Mouse (Mus musculus) retina, postnatal 1 day (tissue): ENCODE results near the gene Gnai2.

ENCODE experiments used
- DNase-seq: peaks from one replicate; pipeline ENCODE4 v3.0.0-alpha.2; 2012

The Gnai2 gene

GRCm38 (mm10) chr9:107657144-107657543 is 22.0 kb upstream of the Gnai2 start:
- peak; percentile 68 for DNase-seq

GRCm38 (mm10) chr9:107654585-107654984 is 19.4 kb upstream of the Gnai2 start:
- no peak for DNase-seq

- DNase-seq, result no peak
These were observed 18.3 kb upstream of the Gnai2 start for GRCm38 (mm10) chr9:107653474-107653873.

- DNase-seq, result peak; percentile 89
These were observed 15.7 kb upstream of the Gnai2 start for GRCm38 (mm10) chr9:107650708-107651481.

- DNase-seq, result no peak
These were observed 15.1 kb upstream of the Gnai2 start for GRCm38 (mm10) chr9:107650225-107650624.

GRCm38 (mm10) chr9:107648767-107649166 is 13.6 kb upstream of the Gnai2 start:
- DNase-seq, result no peak

GRCm38 (mm10) chr9:107646975-107647374 is 11.8 kb upstream of the Gnai2 start:
- no peak for DNase-seq

GRCm38 (mm10) chr9:107645577-107645976 is 10.4 kb upstream of the Gnai2 start:
- DNase-seq, result peak; percentile 90

GRCm38 (mm10) chr9:107645153-107645510 is 10.0 kb upstream of the Gnai2 start:
- no peak for DNase-seq

- peak; percentile 93 for DNase-seq
These were observed 9.5 kb upstream of the Gnai2 start for GRCm38 (mm10) chr9:107644495-107645152.

GRCm38 (mm10) chr9:107643544-107644214 is 8.5 kb upstream of the Gnai2 start:
- no peak for DNase-seq

- no peak for DNase-seq
These were observed 6.5 kb upstream of the Gnai2 start for GRCm38 (mm10) chr9:107641666-107642065.

GRCm38 (mm10) chr9:107640257-107640772 is 5.1 kb upstream of the Gnai2 start:
- DNase-seq, result no peak

- DNase-seq, result peak; percentile 82
These were observed 1.9 kb upstream of the Gnai2 start for GRCm38 (mm10) chr9:107637070-107637469.

GRCm38 (mm10) chr9:107634406-107635278 is 525 bp downstream of the Gnai2 start:
- no peak for DNase-seq

- no peak for DNase-seq
These were observed 1.3 kb downstream of the Gnai2 start for GRCm38 (mm10) chr9:107633661-107634405.

- peak; percentile 79 for DNase-seq
These were observed 2.0 kb downstream of the Gnai2 start for GRCm38 (mm10) chr9:107633091-107633660.

- peak; percentile 58 for DNase-seq
These were observed 2.7 kb downstream of the Gnai2 start for GRCm38 (mm10) chr9:107632478-107632877.

GRCm38 (mm10) chr9:107631861-107632260 is 3.3 kb downstream of the Gnai2 start:
- DNase-seq, result no peak

GRCm38 (mm10) chr9:107631311-107631826 is 3.8 kb downstream of the Gnai2 start:
- no peak for DNase-seq

- DNase-seq, result peak; percentile 93
These were observed 4.6 kb downstream of the Gnai2 start for GRCm38 (mm10) chr9:107630576-107630975.
